Mouse (Mus musculus) kidney, embryonic 15.5 days (tissue): ENCODE results near the gene Fcamr. TPM values are rescaled to one million over a fixed set of nuclear protein-coding genes. Genes with fewer than 3 reads are reported as not detected.

ENCODE experiments used
- polyA plus RNA-seq: library from polyadenylated mRNA; unstranded; fragments of >200 nt; fragmentation: Nextera tagmentation; extraction: Ambion mirVana; gene quantifications from 2 replicates; pipeline ENCODE4 v1.2.1, GENCODE M21; 2015

Gene Fcamr
- polyA plus RNA-seq, 1 experiment from 2014 or later = not detected

Other genes starting within 250 kb of the Fcamr start
- not detected in 2 replicates for gene Zp3r, start 171.3 kb upstream of the Fcamr start, polyA plus RNA-seq
- gene C4bp, start 139.3 kb upstream of the Fcamr start, polyA plus RNA-seq = 0.64 and 1.5 TPM in 2 replicates
- gene Gm29427, start 85.1 kb upstream of the Fcamr start, polyA plus RNA-seq = not detected in 2 replicates
- 11.5 TPM in 2 replicates for gene Yod1, start 83.6 kb upstream of the Fcamr start, polyA plus RNA-seq
- 8.0 and 8.2 TPM in 2 replicates for gene Pfkfb2, start 71.6 kb upstream of the Fcamr start, polyA plus RNA-seq
- gene AA986860, start 68.9 kb upstream of the Fcamr start, polyA plus RNA-seq = 10.7 and 11.6 TPM in 2 replicates
- 0.05 TPM in 1 of 2 replicates, not detected in the other for gene Pigr, start 25.8 kb downstream of the Fcamr start, polyA plus RNA-seq
- 0.47 TPM in 1 of 2 replicates, not detected in the other for gene Fcmr, start 64.8 kb downstream of the Fcamr start, polyA plus RNA-seq
- 0.13 TPM in 1 of 2 replicates, not detected in the other for gene Il24, start 86.6 kb downstream of the Fcamr start, polyA plus RNA-seq
- gene Il20, start 110.5 kb downstream of the Fcamr start, polyA plus RNA-seq = not detected in 2 replicates
- gene Il19, start 139.2 kb downstream of the Fcamr start, polyA plus RNA-seq = 0.18 TPM in 1 of 2 replicates, not detected in the other
- gene Il10, start 218.9 kb downstream of the Fcamr start, polyA plus RNA-seq = not detected in 2 replicates